Mouse (Mus musculus): ENCODE data around the gene Spata13. TPM values are rescaled to one million over a fixed set of nuclear protein-coding genes. Genes with fewer than 3 reads are reported as not detected.

Gene Spata13
- total RNA-seq, 2 experiments from 2014 or later, result 140 to 145 TPM

- no peak for DNase-seq (ENCODE audit: low spot score in 2 of 2)
Measured at GRCm38 (mm10) chr14:60671504-60671903, 37.7 kb downstream of the Spata13 start.

GRCm38 (mm10) chr14:60675697-60676096 is 41.9 kb downstream of the Spata13 start:
- no peak for DNase-seq (ENCODE audit: low spot score in 2 of 2)

- DNase-seq (ENCODE audit: low spot score in 2 of 2), result no peak
Measured at GRCm38 (mm10) chr14:60676625-60677314, 43.0 kb downstream of the Spata13 start.

GRCm38 (mm10) chr14:60682361-60683023 is 48.7 kb downstream of the Spata13 start:
- peak in 1 of 2 experiments; percentile 62 for DNase-seq (ENCODE audit: low spot score in 2 of 2)

GRCm38 (mm10) chr14:60683989-60684388 is 50.2 kb downstream of the Spata13 start:
- no peak for DNase-seq (ENCODE audit: low spot score in 2 of 2)

GRCm38 (mm10) chr14:60686733-60687132 is 52.9 kb downstream of the Spata13 start:
- DNase-seq (ENCODE audit: low spot score in 2 of 2), result no peak

- no peak for DNase-seq (ENCODE audit: low spot score in 2 of 2)
Measured at GRCm38 (mm10) chr14:60687241-60687640, 53.4 kb downstream of the Spata13 start.

GRCm38 (mm10) chr14:60688509-60689205 is 54.9 kb downstream of the Spata13 start:
- peak in 1 of 2 experiments; percentile 40 for DNase-seq (ENCODE audit: low spot score in 2 of 2)

- DNase-seq (ENCODE audit: low spot score in 2 of 2), result no peak
Measured at GRCm38 (mm10) chr14:60689768-60690167, 56.0 kb downstream of the Spata13 start.

- DNase-seq (ENCODE audit: low spot score in 2 of 2), result no peak
Measured at GRCm38 (mm10) chr14:60690631-60691030, 56.8 kb downstream of the Spata13 start.

- no peak for DNase-seq (ENCODE audit: low spot score in 2 of 2)
Measured at GRCm38 (mm10) chr14:60693122-60693536, 59.3 kb downstream of the Spata13 start.

- no peak for DNase-seq (ENCODE audit: low spot score in 2 of 2)
Measured at GRCm38 (mm10) chr14:60693666-60694065, 59.9 kb downstream of the Spata13 start.

GRCm38 (mm10) chr14:60694215-60694997 is 60.6 kb downstream of the Spata13 start:
- DNase-seq (ENCODE audit: low spot score in 2 of 2), result peak in 1 of 2 experiments; percentile 46

GRCm38 (mm10) chr14:60697351-60697750 is 63.5 kb downstream of the Spata13 start:
- DNase-seq (ENCODE audit: low spot score in 2 of 2), result no peak

- DNase-seq (ENCODE audit: low spot score in 2 of 2), result no peak
Measured at GRCm38 (mm10) chr14:60698980-60699379, 65.2 kb downstream of the Spata13 start.

- DNase-seq (ENCODE audit: low spot score in 2 of 2), result no peak
Measured at GRCm38 (mm10) chr14:60702377-60703140, 68.8 kb downstream of the Spata13 start.

GRCm38 (mm10) chr14:60704510-60704909 is 70.7 kb downstream of the Spata13 start:
- DNase-seq (ENCODE audit: low spot score in 2 of 2), result no peak

- no peak for DNase-seq (ENCODE audit: low spot score in 2 of 2)
Measured at GRCm38 (mm10) chr14:60704961-60705360, 71.2 kb downstream of the Spata13 start.

GRCm38 (mm10) chr14:60709192-60709591 is 75.4 kb downstream of the Spata13 start:
- DNase-seq (ENCODE audit: low spot score in 2 of 2), result no peak

- no peak for DNase-seq (ENCODE audit: low spot score in 2 of 2)
Measured at GRCm38 (mm10) chr14:60709749-60710148, 75.9 kb downstream of the Spata13 start.
